Mouse (Mus musculus): ENCODE measurements at regions not wholly inside any gene's neighbourhood (a gene's known extent, or its start where the extent isn't known, plus 50 kb on each side); places are given as distances from the start of the nearest gene placed in this dataset.

DNA sequence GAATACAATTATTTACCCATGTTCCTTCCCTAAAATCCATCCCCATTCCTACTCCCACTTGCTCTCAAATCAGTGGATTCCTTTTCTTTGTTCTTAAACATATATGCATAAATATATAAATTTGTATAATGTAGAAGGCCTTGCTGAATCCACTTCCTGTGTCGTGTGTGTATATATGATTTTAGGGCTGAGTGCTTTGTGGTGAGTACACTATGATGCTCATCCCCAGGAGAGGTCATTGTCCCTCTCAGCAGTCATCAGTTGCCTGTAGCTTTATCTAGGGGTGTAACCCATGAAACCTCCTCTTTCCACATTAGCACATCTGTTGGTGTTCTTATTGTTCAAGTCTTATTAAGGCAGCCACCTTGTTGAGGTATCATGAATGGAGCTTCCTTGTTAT lies 143.6 kb upstream of the Itga4 start:
- TF ChIP-seq CTCF (IDR thresholded peaks at IDR 0.05; ENCODE audit: control insufficient read depth, insufficient read depth, insufficient read length), result no peak
- TF ChIP-seq MYOD1 (IDR thresholded peaks at IDR 0.05; ENCODE audit: control insufficient read depth, insufficient read length, low read depth), result no peak
- no peak for TF ChIP-seq USF1 (IDR thresholded peaks at IDR 0.05; ENCODE audit: low read depth)

All from C2C12 (cell line).